Mouse (Mus musculus) MEL (cell line): Measurements from ENCODE around the gene Ubr1. TPM values are rescaled to one million over a fixed set of nuclear protein-coding genes. Genes with fewer than 3 reads are reported as not detected.

Source experiments
- DNase-seq: peaks from one replicate; pipeline ENCODE4 v3.0.0; 2011; ENCODE audit warnings: low read depth, low spot score
- H3K27ac ChIP-seq: 2 replicates; pipeline ENCODE4 v1.5.1; 2012; ENCODE audit warnings: low read depth, mild to moderate bottlenecking, control low read depth, low read length, moderate library complexity; ENCODE audit not compliant: control insufficient read depth
- H3K27me3 ChIP-seq, 2 experiments: fragments of 150-350 bp in 1 of 2; sonication (generic) in 1 of 2; 2 replicates each; pipeline ENCODE4 v1.6.1; 2012; ENCODE audit warnings: low read length in 2 of 2, mild to moderate bottlenecking in 2 of 2, improper control_type of control experiment in 1 of 2, moderate library complexity in 1 of 2; ENCODE audit not compliant: insufficient read depth in 2 of 2, control insufficient read depth in 1 of 2
- H3K36me3 ChIP-seq, 2 experiments: 2 replicates each; pipeline ENCODE4 v1.6.1; 2012 to 2014; ENCODE audit warnings: low read length in 2 of 2, improper control_type of control experiment in 1 of 2, inconsistent platforms in 1 of 2, mild to moderate bottlenecking in 1 of 2; ENCODE audit not compliant: insufficient read depth in 2 of 2, control insufficient read depth in 1 of 2
- H3K4me1 ChIP-seq, 2 experiments: fragments of 150-350 bp in 1 of 2; sonication (generic) in 1 of 2; 2 replicates each; pipeline ENCODE4 v1.6.1; 2012; ENCODE audit warnings: low read length in 2 of 2, improper control_type of control experiment in 1 of 2, mild to moderate bottlenecking in 1 of 2; ENCODE audit not compliant: insufficient read depth in 2 of 2, control insufficient read depth in 1 of 2
- H3K4me3 ChIP-seq, 2 experiments: fragments of 150-350 bp in 1 of 2; sonication (generic) in 1 of 2; 2 replicates each; pipeline ENCODE4 v1.5.1; 2012; ENCODE audit warnings: low read depth in 2 of 2, low read length in 2 of 2, mild to moderate bottlenecking in 2 of 2, moderate library complexity in 2 of 2, control low read depth in 1 of 2, improper control_type of control experiment in 1 of 2; ENCODE audit not compliant: control insufficient read depth in 1 of 2, insufficient read depth in 1 of 2
- H3K79me2 ChIP-seq: 2 replicates; pipeline ENCODE4 v1.6.1; 2012; ENCODE audit warnings: mild to moderate bottlenecking, low read length, moderate library complexity; ENCODE audit not compliant: control insufficient read depth, poor library complexity, insufficient read depth
- H3K9ac ChIP-seq: 2 replicates; pipeline ENCODE4 v1.6.1; 2012; ENCODE audit warnings: low read depth, mild to moderate bottlenecking, control low read depth, low read length, moderate library complexity; ENCODE audit not compliant: control insufficient read depth, poor library complexity, severe bottlenecking
- H3K9me3 ChIP-seq: fragments of 150-350 bp; sonication (generic); replicated peaks from 2 replicates; pipeline ENCODE4 v1.6.1; 2012; ENCODE audit warnings: mild to moderate bottlenecking, low read length, improper control_type of control experiment, moderate library complexity; ENCODE audit not compliant: insufficient read depth
- BHLHE40 ChIP-seq: IDR thresholded peaks from 2 replicates; pipeline ENCODE4 v1.6.1; 2012; ENCODE audit warnings: low read depth, mild to moderate bottlenecking, inconsistent platforms, low read length, improper control_type of control experiment, borderline replicate concordance
- CHD1 ChIP-seq: IDR thresholded peaks from 2 replicates; pipeline ENCODE4 v1.6.1; 2012; ENCODE audit warnings: low read depth, mild to moderate bottlenecking, inconsistent platforms, low read length, improper control_type of control experiment
- CHD2 ChIP-seq: IDR thresholded peaks from 2 replicates; pipeline ENCODE4 v1.6.1; 2011; ENCODE audit warnings: low read length, improper control_type of control experiment
- CTCF ChIP-seq, 3 experiments: IDR thresholded peaks in 2 of 3; conservative IDR thresholded peaks in 1 of 3; 2 replicates each; pipeline ENCODE4 v1.5.1; 2011 to 2012; ENCODE audit warnings: low read length in 3 of 3, low read depth in 2 of 3, mild to moderate bottlenecking in 2 of 3, improper control_type of control experiment in 1 of 3, inconsistent platforms in 1 of 3, mixed read lengths in 1 of 3, moderate library complexity in 1 of 3; ENCODE audit not compliant: control insufficient read depth in 1 of 3, insufficient read depth in 1 of 3, poor library complexity in 1 of 3, severe bottlenecking in 1 of 3
- E2F4 ChIP-seq: IDR thresholded peaks from 2 replicates; pipeline ENCODE4 v1.6.1; 2011; ENCODE audit warnings: low read depth, low read length, improper control_type of control experiment, borderline replicate concordance
- ELF1 ChIP-seq: IDR thresholded peaks from 2 replicates; pipeline ENCODE4 v1.6.1; 2014; ENCODE audit warnings: low read depth, mild to moderate bottlenecking, inconsistent platforms, low read length, improper control_type of control experiment, moderate library complexity
- EP300 ChIP-seq, 2 experiments: IDR thresholded peaks; 2 replicates each; pipeline ENCODE4 v1.6.1; 2011; ENCODE audit warnings: improper control_type of control experiment in 2 of 2, low read length in 2 of 2, low read depth in 1 of 2, mild to moderate bottlenecking in 1 of 2
- GABPA ChIP-seq: IDR thresholded peaks from 2 replicates; pipeline ENCODE4 v1.6.1; 2012; ENCODE audit warnings: low read depth, mild to moderate bottlenecking, inconsistent platforms, low read length, improper control_type of control experiment, moderate library complexity
- GATA1 ChIP-seq: IDR thresholded peaks from 2 replicates; pipeline ENCODE4 v1.6.1; 2011; ENCODE audit warnings: low read depth, low read length, improper control_type of control experiment
- HCFC1 ChIP-seq: IDR thresholded peaks from 2 replicates; pipeline ENCODE4 v1.6.1; 2012; ENCODE audit warnings: low read depth, mild to moderate bottlenecking, inconsistent platforms, low read length, improper control_type of control experiment, moderate library complexity
- KAT2A ChIP-seq: conservative IDR thresholded peaks from 2 replicates; pipeline ENCODE4 v1.6.1; 2012; ENCODE audit warnings: low read depth, low read length, improper control_type of control experiment, inconsistent platforms
- MAFK ChIP-seq: IDR thresholded peaks from 2 replicates; pipeline ENCODE4 v1.6.1; 2011; ENCODE audit warnings: low read depth, mild to moderate bottlenecking, low read length, improper control_type of control experiment, borderline replicate concordance
- MAZ ChIP-seq: IDR thresholded peaks from 2 replicates; pipeline ENCODE4 v1.6.1; 2012; ENCODE audit warnings: low read depth, mild to moderate bottlenecking, inconsistent platforms, low read length, improper control_type of control experiment
- MEF2A ChIP-seq: IDR thresholded peaks from 2 replicates; pipeline ENCODE4 v1.6.1; 2014; ENCODE audit warnings: low read depth, mild to moderate bottlenecking, inconsistent platforms, low read length, improper control_type of control experiment; ENCODE audit not compliant: poor library complexity, insufficient replicate concordance, severe bottlenecking; ENCODE audit errors: extremely low read depth
- MXI1 ChIP-seq: IDR thresholded peaks from 2 replicates; pipeline ENCODE4 v1.6.1; 2011; ENCODE audit warnings: mild to moderate bottlenecking, low read depth, low read length, improper control_type of control experiment
- NELFE ChIP-seq: IDR thresholded peaks from 2 replicates; pipeline ENCODE4 v1.6.1; 2011; ENCODE audit warnings: low read depth, low read length, improper control_type of control experiment
- NRF1 ChIP-seq: IDR thresholded peaks from 2 replicates; pipeline ENCODE4 v1.6.1; 2014; ENCODE audit warnings: low read depth, mild to moderate bottlenecking, inconsistent platforms, low read length, improper control_type of control experiment, moderate library complexity; ENCODE audit not compliant: poor library complexity, insufficient read depth, severe bottlenecking
- POLR2A ChIP-seq, 2 experiments: IDR thresholded peaks; 2 replicates each; pipeline ENCODE4 v1.6.1; 2011 to 2012; ENCODE audit warnings: low read length in 2 of 2, mild to moderate bottlenecking in 2 of 2, control low read depth in 1 of 2, improper control_type of control experiment in 1 of 2, low read depth in 1 of 2, moderate library complexity in 1 of 2; ENCODE audit not compliant: control insufficient read depth in 1 of 2, insufficient read depth in 1 of 2, poor library complexity in 1 of 2
- POLR2AphosphoS2 ChIP-seq: IDR thresholded peaks from 2 replicates; pipeline ENCODE4 v1.6.1; 2011; ENCODE audit warnings: low read length, improper control_type of control experiment
- POLR2AphosphoS5 ChIP-seq: IDR thresholded peaks from 2 replicates; pipeline ENCODE4 v1.6.1; 2012; ENCODE audit warnings: low read depth, borderline replicate concordance, mild to moderate bottlenecking, inconsistent platforms, low read length, moderate library complexity, mixed read lengths
- RAD21 ChIP-seq: IDR thresholded peaks from 2 replicates; pipeline ENCODE4 v1.6.1; 2011; ENCODE audit warnings: mild to moderate bottlenecking, low read depth, low read length, improper control_type of control experiment
- RCOR1 ChIP-seq: IDR thresholded peaks from 2 replicates; pipeline ENCODE4 v1.6.1; 2012; ENCODE audit warnings: low read depth, mild to moderate bottlenecking, inconsistent platforms, low read length, improper control_type of control experiment
- SMC3 ChIP-seq: IDR thresholded peaks from 2 replicates; pipeline ENCODE4 v1.6.1; 2011; ENCODE audit warnings: low read depth, low read length, improper control_type of control experiment
- TAL1 ChIP-seq: IDR thresholded peaks from 2 replicates; pipeline ENCODE4 v1.6.1; 2012; ENCODE audit warnings: mild to moderate bottlenecking, inconsistent platforms, low read length, moderate library complexity, mixed read lengths
- TBP ChIP-seq: IDR thresholded peaks from 2 replicates; pipeline ENCODE4 v1.8.0; 2011; ENCODE audit warnings: low read depth, low read length, improper control_type of control experiment
- TCF12 ChIP-seq: IDR thresholded peaks from 2 replicates; pipeline ENCODE4 v1.6.1; 2014; ENCODE audit warnings: low read depth, mild to moderate bottlenecking, inconsistent platforms, low read length, improper control_type of control experiment, moderate library complexity
- USF2 ChIP-seq, 2 experiments: IDR thresholded peaks; 2 replicates each; pipeline ENCODE4 v1.6.1; 2011 to 2012; ENCODE audit warnings: improper control_type of control experiment in 2 of 2, low read length in 2 of 2, borderline replicate concordance in 1 of 2, inconsistent platforms in 1 of 2, low read depth in 1 of 2, mild to moderate bottlenecking in 1 of 2; ENCODE audit not compliant: insufficient read depth in 1 of 2
- ZC3H11A ChIP-seq: IDR thresholded peaks from 2 replicates; pipeline ENCODE4 v1.6.1; 2012; ENCODE audit warnings: low read depth, mild to moderate bottlenecking, inconsistent platforms, low read length, improper control_type of control experiment
- ZKSCAN1 ChIP-seq: IDR thresholded peaks from 2 replicates; pipeline ENCODE4 v1.6.1; 2012; ENCODE audit warnings: low read depth, mild to moderate bottlenecking, inconsistent platforms, low read length, improper control_type of control experiment, moderate library complexity
- ZMIZ1 ChIP-seq: IDR thresholded peaks from 2 replicates; pipeline ENCODE4 v1.6.1; 2012; ENCODE audit warnings: low read depth, mild to moderate bottlenecking, inconsistent platforms, low read length, improper control_type of control experiment, moderate library complexity
- polyA plus RNA-seq, 2 experiments: library from polyadenylated mRNA; stranded (reverse) in 1 of 2; unstranded in 1 of 2; fragments of >175 nt in 1 of 2; fragments of >200 nt in 1 of 2; gene quantifications; 2 replicates each; pipeline versions ENCODE4 v1.2.1 to v1.2.4; 2012; ENCODE audit warnings: low replicate concordance in 2 of 2, low read depth in 1 of 2; ENCODE audit not compliant: insufficient read length in 2 of 2, insufficient read depth in 1 of 2, missing spikeins in 1 of 2
- total RNA-seq: library from RNA; depleted of rRNA; stranded (reverse); fragments of 300-350 nt; gene quantifications from 2 replicates; pipeline ENCODE4 v1.2.3, GENCODE M21; 2012

The Ubr1 gene
- total and polyA plus RNA-seq, 3 experiments, result 12.8 to 27.8 TPM; not detected in 1

DNA sequence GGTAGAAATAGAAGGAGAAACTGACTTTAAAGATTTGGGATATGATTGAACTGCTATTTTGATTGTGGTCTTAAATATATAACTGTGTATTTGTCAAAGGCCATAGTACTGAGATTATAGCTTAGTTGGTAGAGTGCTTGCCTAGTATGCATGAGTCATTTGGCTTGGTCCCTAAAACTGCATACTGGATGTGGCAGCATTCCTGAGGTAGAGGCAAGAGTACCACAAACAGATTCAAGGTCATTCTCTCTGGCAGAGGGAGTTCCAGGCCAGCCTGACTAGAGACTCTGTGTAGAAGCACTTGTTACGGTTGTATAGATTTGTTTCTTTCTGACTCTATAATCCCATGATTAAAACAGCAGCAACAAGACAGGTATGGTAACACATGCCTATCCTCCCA is 9.3 kb upstream of the Ubr1 start:
- Histone ChIP-seq H3K27ac (no peak overlapping the region), H3K79me2 (no peaks in the 10 kb centered on the region; the same call in 1 of the 2 replicates), H3K4me1 (peaks cover 0 to 12% of the 10 kb centered on the region in 2 experiments; a peak in 3 of 4 replicates)
- TF ChIP-seq KAT2A (no peak), E2F4 (no peak), MAFK (no peak), TCF12 (no peak), HCFC1 (no peak), NELFE (no peak), MXI1 (no peak), ZKSCAN1 (no peak), GATA1 (no peak), ZC3H11A (no peak), CHD2 (no peak), GABPA (no peak), USF2 (IDR thresholded peaks at IDR 0.05; ENCODE audit: borderline replicate concordance in 1 of 2, insufficient read depth in 1 of 2, low read depth in 1 of 2, low read length in 2 of 2) (no peak), CHD1 (no peak)
- TF ChIP-seq, all 39 proteins: peak for 0
- Histone ChIP-seq H3K9me3 (no peaks in the 10 kb centered on the region), H3K27me3 (no peaks in the 10 kb centered on the region), H3K9ac (no peak overlapping the region), H3K36me3 (peaks cover 0 to 5% of the 10 kb centered on the region in 2 experiments; a peak in 2 of 4 replicates), H3K4me3 (no peak overlapping the region)
- DNase-seq, result no peak

DNA sequence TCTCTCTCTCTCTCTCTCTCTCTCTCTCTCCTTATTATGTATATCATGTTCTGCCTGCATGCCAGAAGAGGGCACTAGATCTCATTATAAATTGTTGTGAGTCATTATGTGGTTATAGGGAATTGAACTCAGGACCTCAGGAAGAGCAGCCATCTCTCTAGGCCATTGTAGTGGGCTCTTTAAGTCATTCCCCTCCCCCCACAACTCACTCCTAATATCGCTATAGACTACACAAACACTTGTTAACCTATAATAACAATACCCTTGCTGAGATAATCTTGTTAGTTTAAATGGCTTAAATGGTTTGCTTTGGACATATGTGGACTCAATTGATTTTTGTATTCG is 8.2 kb upstream of the Ubr1 start:
- H3K79me2 ChIP-seq, result no peaks in the 10 kb centered on the region; the same call in 1 of the 2 replicates
- H3K27ac ChIP-seq, result no peak overlapping the region
- TF ChIP-seq BHLHE40, result no peak
- TF ChIP-seq POLR2AphosphoS5, result no peak
- no peak for TF ChIP-seq MAFK
- TF ChIP-seq CTCF (IDR thresholded peaks at IDR 0.05 in 2 of 3, conservative IDR thresholded peaks at IDR 0.05 in 1 of 3; ENCODE audit: control insufficient read depth in 1 of 3, insufficient read depth in 1 of 3, low read depth in 2 of 3, low read length in 3 of 3, poor library complexity in 1 of 3, severe bottlenecking in 1 of 3), result peak in 2 of 3 experiments; percentile 32 to 51; a peak in 3 of 6 replicates
- TF ChIP-seq TCF12, result 0 out of 2 replicates have a peak, but pooled peaks have one; percentile 24
- TF ChIP-seq TBP, result no peak
- no peak for TF ChIP-seq ELF1
- TF ChIP-seq RCOR1, result peak; percentile 20; the same call in 1 of the 2 replicates
- TF ChIP-seq KAT2A, result no peak; the same call in 1 of the 2 replicates
- no peak for TF ChIP-seq TAL1
- TF ChIP-seq ZMIZ1, result no peak
- TF ChIP-seq POLR2A (IDR thresholded peaks at IDR 0.05; ENCODE audit: control insufficient read depth in 1 of 2, insufficient read depth in 1 of 2, low read depth in 1 of 2, low read length in 2 of 2, poor library complexity in 1 of 2), result no peak
- TF ChIP-seq E2F4, result no peak
- no peak for TF ChIP-seq NRF1
- TF ChIP-seq EP300 (IDR thresholded peaks at IDR 0.05; ENCODE audit: low read depth in 1 of 2, low read length in 2 of 2), result no peak
- TF ChIP-seq CHD2, result no peak
- TF ChIP-seq RAD21, result peak; percentile 18
- no peak for TF ChIP-seq ZKSCAN1
- TF ChIP-seq MAZ, result no peak
- TF ChIP-seq CHD1, result no peak
- no peak for TF ChIP-seq MXI1
- no peak for TF ChIP-seq POLR2AphosphoS2
- peak; percentile 44 for TF ChIP-seq SMC3
- no peak for TF ChIP-seq MEF2A
- TF ChIP-seq NELFE, result no peak

More for the DNA sequence above, 8.2 kb upstream of the Ubr1 start:
- Histone ChIP-seq H3K4me3 (no peak overlapping the region), H3K27me3 (no peaks in the 10 kb centered on the region), H3K9me3 (no peaks in the 10 kb centered on the region), H3K36me3 (peaks cover 0 to 5% of the 10 kb centered on the region in 2 experiments; a peak in 2 of 4 replicates), H3K9ac (no peak overlapping the region), H3K4me1 (peaks cover 0 to 12% of the 10 kb centered on the region in 2 experiments; a peak in 3 of 4 replicates)
- DNase-seq, result peak; percentile 55
